Mouse (Mus musculus) C2C12 (cell line): Measurements from ENCODE around the gene Armt1.

Source experiments
- CEBPB ChIP-seq: IDR thresholded peaks from one replicate; pipeline ENCODE4 v1.6.1; 2011; ENCODE audit warnings: low read depth, mild to moderate bottlenecking, control low read depth, moderate library complexity
- CTCF ChIP-seq: IDR thresholded peaks from one replicate; pipeline ENCODE4 v1.5.1; 2011; ENCODE audit not compliant: control insufficient read depth, insufficient read depth, insufficient read length
- MAX ChIP-seq: IDR thresholded peaks from one replicate; pipeline ENCODE4 v1.6.1; 2011; ENCODE audit warnings: mild to moderate bottlenecking, control low read depth
- MYOD1 ChIP-seq: IDR thresholded peaks from one replicate; pipeline ENCODE4 v1.6.1; 2011; ENCODE audit warnings: low read depth; ENCODE audit not compliant: control insufficient read depth, insufficient read length
- USF1 ChIP-seq: IDR thresholded peaks from one replicate; pipeline ENCODE4 v1.6.1; 2011; ENCODE audit warnings: low read depth, mild to moderate bottlenecking, control low read depth, moderate library complexity

DNA sequence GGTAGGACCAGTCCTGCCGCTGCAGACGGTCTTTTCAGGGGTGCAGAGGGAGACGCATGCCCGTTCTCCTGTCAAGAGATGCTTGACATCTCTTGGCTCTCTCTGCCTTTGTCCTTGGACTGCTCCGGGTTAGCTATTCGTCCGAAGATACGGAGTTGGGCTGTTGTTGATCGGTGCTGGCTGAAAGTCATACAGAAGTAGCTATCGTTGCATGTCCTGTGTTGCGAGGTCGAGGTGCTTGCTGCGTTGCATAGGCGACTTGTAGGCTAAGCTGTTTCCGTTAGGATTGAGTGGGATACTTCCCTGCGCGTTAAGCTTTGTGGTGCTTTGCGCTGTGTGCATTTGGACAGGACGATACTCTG, 43.9 kb upstream of the Armt1 start:
- TF ChIP-seq CTCF (no peak), CEBPB (no peak), MAX (no peak), USF1 (no peak), MYOD1 (no peak)
